Mouse (Mus musculus) forebrain, embryonic 10.5 days (tissue): ENCODE measurements around the gene Disp3. TPM values are rescaled to one million over a fixed set of nuclear protein-coding genes. Genes with fewer than 3 reads are reported as not detected.
A peak's percentile ranks its signal among the peaks of the same experiment; 100 is the strongest.

ENCODE experiments used
- DNase-seq: peaks from one replicate; pipeline ENCODE4 v3.0.0-alpha.2; 2017; ENCODE audit warnings: low spot score; ENCODE audit errors: extremely low spot score
- H3K27ac ChIP-seq: fragments of 300-500 bp; sonication (generic); 2 replicates; pipeline ENCODE4 v1.5.1; 2016; ENCODE audit warnings: mild to moderate bottlenecking
- H3K27me3 ChIP-seq: fragments of 300-500 bp; sonication (generic); 2 replicates; pipeline ENCODE4 v1.6.1; 2016; ENCODE audit warnings: mild to moderate bottlenecking; ENCODE audit not compliant: poor library complexity, severe bottlenecking
- H3K36me3 ChIP-seq: fragments of 300-500 bp; sonication (generic); replicated peaks from 2 replicates; pipeline ENCODE4 v1.6.1; 2016; ENCODE audit warnings: mild to moderate bottlenecking, moderate library complexity
- H3K4me1 ChIP-seq: fragments of 300-500 bp; sonication (generic); 2 replicates; pipeline ENCODE4 v1.6.1; 2016
- H3K4me3 ChIP-seq: fragments of 300-500 bp; sonication (generic); 2 replicates; pipeline ENCODE4 v1.5.1; 2016; ENCODE audit warnings: mild to moderate bottlenecking, moderate library complexity
- H3K9me3 ChIP-seq: fragments of 300-500 bp; sonication (generic); 2 replicates; pipeline ENCODE4 v1.6.1; 2016; ENCODE audit warnings: mild to moderate bottlenecking, moderate library complexity
- WGBS: fragments of 180-500 bp; shearing (Covaris S2); methylation state at CpG from one replicate; pipeline ENCODE4 v1.1.7; 2016; 5-methylcytosine and 5-hydroxymethylcytosine counted together
- polyA plus RNA-seq: library from polyadenylated mRNA; unstranded; fragments of >200 nt; fragmentation: Nextera tagmentation; extraction: Ambion mirVana; gene quantifications from 2 replicates; pipeline ENCODE4 v1.2.1, GENCODE M21; 2016

Disp3 gene
- polyA plus RNA-seq, 1 experiment from 2014 or later = 2.1 TPM

GRCm38 (mm10) chr4:148238218-148238617 lies 49.5 kb downstream of the Disp3 start:
- 42% methylated on average over 9 of the region's 9 CpGs for WGBS
- Histone ChIP-seq H3K9me3 (no peaks in the 10 kb centered on the region), H3K36me3 (no peaks in the 10 kb centered on the region), H3K27me3 (peaks cover 4% of the 10 kb centered on the region), H3K4me3 (no peak overlapping the region), H3K27ac (no peak overlapping the region), H3K4me1 (peaks cover 32% of the 10 kb centered on the region)
- no peak for DNase-seq

- Histone ChIP-seq H3K36me3 (no peaks in the 10 kb centered on the region), H3K4me1 (peaks cover 36% of the 10 kb centered on the region), H3K4me3 (no peak overlapping the region), H3K9me3 (no peaks in the 10 kb centered on the region), H3K27me3 (peaks cover 5% of the 10 kb centered on the region), H3K27ac (no peak overlapping the region)
- 68% methylated on average over 8 of the region's 8 CpGs for WGBS
- no peak for DNase-seq
Observed at GRCm38 (mm10) chr4:148236664-148237063, 51.1 kb downstream of the Disp3 start.

GRCm38 (mm10) chr4:148233061-148233460 lies 54.7 kb downstream of the Disp3 start:
- 90% methylated on average over 9 of the region's 9 CpGs for WGBS
- H3K4me3 ChIP-seq = no peak overlapping the region

GRCm38 (mm10) chr4:148232615-148233014 lies 55.1 kb downstream of the Disp3 start:
- Histone ChIP-seq H3K4me3 (no peak overlapping the region), H3K9me3 (no peaks in the 10 kb centered on the region), H3K36me3 (no peaks in the 10 kb centered on the region), H3K27ac (no peak overlapping the region), H3K4me1 (peaks cover 16% of the 10 kb centered on the region), H3K27me3 (peaks cover 26% of the 10 kb centered on the region)
- 66% methylated on average over 10 of the region's 10 CpGs for WGBS
- DNase-seq = no peak

More at GRCm38 (mm10) chr4:148233061-148233460, 54.7 kb downstream of the Disp3 start:
- H3K27me3 ChIP-seq = peaks cover 23% of the 10 kb centered on the region
- no peak for DNase-seq
- H3K27ac ChIP-seq = no peak overlapping the region
- H3K4me1 ChIP-seq = peaks cover 21% of the 10 kb centered on the region
- H3K36me3 ChIP-seq = no peaks in the 10 kb centered on the region
- H3K9me3 ChIP-seq = no peaks in the 10 kb centered on the region

GRCm38 (mm10) chr4:148232124-148232523 lies 55.6 kb downstream of the Disp3 start:
- Histone ChIP-seq H3K4me1 (peaks cover 11% of the 10 kb centered on the region), H3K27ac (no peak overlapping the region), H3K27me3 (peaks cover 26% of the 10 kb centered on the region), H3K36me3 (no peaks in the 10 kb centered on the region), H3K9me3 (no peaks in the 10 kb centered on the region), H3K4me3 (no peak overlapping the region)
- 75% methylated on average over 4 of the region's 4 CpGs for WGBS
- no peak for DNase-seq

GRCm38 (mm10) chr4:148229646-148230045 lies 58.1 kb downstream of the Disp3 start:
- H3K9me3 ChIP-seq = no peaks in the 10 kb centered on the region
- peak; percentile 60 for DNase-seq
- peaks cover 4% of the 10 kb centered on the region; the same call in 1 of the 2 replicates for H3K4me1 ChIP-seq
- no peaks in the 10 kb centered on the region for H3K36me3 ChIP-seq
- H3K27ac ChIP-seq = no peak overlapping the region
- H3K27me3 ChIP-seq = peaks cover 26% of the 10 kb centered on the region
- 12% methylated on average over 16 of the region's 16 CpGs for WGBS
- no peak overlapping the region for H3K4me3 ChIP-seq

- 53% methylated on average over 10 of the region's 10 CpGs for WGBS
- peaks cover 16% of the 10 kb centered on the region for H3K4me1 ChIP-seq
- H3K27ac ChIP-seq = no peak overlapping the region
- no peaks in the 10 kb centered on the region for H3K9me3 ChIP-seq
- DNase-seq = no peak
- H3K27me3 ChIP-seq = peaks cover 47% of the 10 kb centered on the region
- no peak overlapping the region for H3K4me3 ChIP-seq
- no peaks in the 10 kb centered on the region for H3K36me3 ChIP-seq
Observed at GRCm38 (mm10) chr4:148222983-148223382, 64.8 kb downstream of the Disp3 start.

- Histone ChIP-seq H3K4me1 (peaks cover 18% of the 10 kb centered on the region), H3K4me3 (no peak overlapping the region), H3K27me3 (peaks cover 49% of the 10 kb centered on the region), H3K36me3 (no peaks in the 10 kb centered on the region), H3K9me3 (no peaks in the 10 kb centered on the region), H3K27ac (no peak overlapping the region)
- no peak for DNase-seq
- 16% methylated on average over 10 of the region's 10 CpGs for WGBS
Observed at GRCm38 (mm10) chr4:148220656-148221055, 67.1 kb downstream of the Disp3 start.

- H3K27me3 ChIP-seq = peaks cover 67% of the 10 kb centered on the region
- no peak overlapping the region for H3K4me3 ChIP-seq
- H3K27ac ChIP-seq = no peak overlapping the region
- DNase-seq = no peak
- H3K36me3 ChIP-seq = no peaks in the 10 kb centered on the region
- 41% methylated on average over 10 of the region's 10 CpGs for WGBS
- H3K4me1 ChIP-seq = peaks cover 35% of the 10 kb centered on the region
- no peaks in the 10 kb centered on the region for H3K9me3 ChIP-seq
Observed at GRCm38 (mm10) chr4:148218238-148218637, 69.5 kb downstream of the Disp3 start.

GRCm38 (mm10) chr4:148215264-148215900 lies 72.4 kb downstream of the Disp3 start:
- Histone ChIP-seq H3K36me3 (no peaks in the 10 kb centered on the region), H3K27me3 (peaks cover 48% of the 10 kb centered on the region), H3K9me3 (no peaks in the 10 kb centered on the region), H3K27ac (no peak overlapping the region), H3K4me3 (no peak overlapping the region), H3K4me1 (peaks cover 31% of the 10 kb centered on the region)
- no peak for DNase-seq
- 63% methylated on average over 11 of the region's 11 CpGs for WGBS

GRCm38 (mm10) chr4:148214460-148215136 lies 73.2 kb downstream of the Disp3 start:
- Histone ChIP-seq H3K4me1 (peaks cover 31% of the 10 kb centered on the region), H3K9me3 (no peaks in the 10 kb centered on the region), H3K27me3 (peaks cover 43% of the 10 kb centered on the region), H3K36me3 (no peaks in the 10 kb centered on the region), H3K4me3 (no peak overlapping the region), H3K27ac (no peak overlapping the region)
- no peak for DNase-seq
- WGBS = 51% methylated on average over 5 of the region's 5 CpGs

GRCm38 (mm10) chr4:148204873-148205232 lies 82.9 kb downstream of the Disp3 start:
- Histone ChIP-seq H3K9me3 (no peaks in the 10 kb centered on the region), H3K27me3 (no peaks in the 10 kb centered on the region; the same call in none of the 2 replicates), H3K4me1 (peaks cover 16% of the 10 kb centered on the region; the same call in 1 of the 2 replicates), H3K36me3 (no peaks in the 10 kb centered on the region), H3K27ac (0 out of 2 replicates have a peak overlapping the region, but pooled peaks have one; percentile 60), H3K4me3 (no peak overlapping the region)
- no peak for DNase-seq
- WGBS = 75% methylated on average over 6 of the region's 6 CpGs
